Mouse (Mus musculus) kidney, adult 2 months (tissue): ENCODE data around the gene Tulp4.
"Not testable (repeated sequence)": the region's sequence is repeated elsewhere in the genome, so short reads cannot be mapped to it uniquely, and the experiment has no call there.

ENCODE experiments used
- CTCF ChIP-seq: fragments of 200-500 bp; conservative IDR thresholded peaks from 2 replicates; pipeline ENCODE4 v1.5.1; 2011; ENCODE audit warnings: low read depth, mild to moderate bottlenecking, control low read depth, low read length, moderate library complexity, mixed read lengths; ENCODE audit not compliant: insufficient read depth, insufficient read length
- POLR2A ChIP-seq: fragments of 200-500 bp; IDR thresholded peaks from one replicate; pipeline ENCODE4 v1.6.1; 2011; ENCODE audit warnings: low read depth, low read length, control low read depth

DNA sequence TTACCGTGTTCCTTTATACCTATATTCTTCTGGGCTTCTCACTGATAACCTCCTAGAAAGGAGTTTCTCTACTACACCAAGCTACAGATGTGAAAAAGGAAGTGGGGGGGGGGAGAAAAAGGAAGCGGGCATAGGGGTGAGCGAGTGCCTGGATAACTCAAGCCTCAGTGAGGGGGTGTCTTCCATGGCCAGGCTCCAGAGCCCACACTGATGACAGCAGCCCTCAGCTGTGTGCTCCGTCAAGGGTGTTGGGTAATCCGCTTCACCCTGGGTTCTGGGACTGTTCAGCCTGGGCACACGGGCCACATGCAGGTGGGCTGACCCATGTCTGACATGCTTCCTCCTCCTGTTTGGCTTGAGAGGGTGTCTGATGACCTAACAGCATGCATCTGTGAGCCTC is 165.7 kb downstream of the Tulp4 start:
- TF ChIP-seq POLR2A, CTCF: not testable (repeated sequence)
